Mouse (Mus musculus): ENCODE measurements around the gene Plxna2.

The Plxna2 gene

DNA sequence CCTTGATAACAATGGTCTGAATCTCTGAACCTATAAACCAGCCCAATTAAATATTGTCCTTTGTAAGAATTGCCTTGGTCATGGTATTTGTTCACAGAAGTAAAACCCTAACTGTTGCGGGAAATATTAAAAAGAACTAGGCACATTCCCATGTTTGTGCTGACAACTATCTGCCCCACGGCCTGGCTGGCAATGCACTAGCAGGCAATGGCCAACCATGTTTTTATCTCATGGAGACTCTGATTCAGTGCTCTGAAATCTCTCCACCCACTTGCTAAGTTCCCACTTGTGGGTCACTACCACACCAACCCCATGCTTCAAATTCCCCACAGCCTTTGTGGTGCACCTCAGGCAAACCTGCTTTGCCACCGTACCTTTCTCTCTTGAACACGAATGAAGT is 202.9 kb downstream of the Plxna2 start:
- no peak for DNase-seq (ENCODE audit: low spot score in 2 of 2)

DNA sequence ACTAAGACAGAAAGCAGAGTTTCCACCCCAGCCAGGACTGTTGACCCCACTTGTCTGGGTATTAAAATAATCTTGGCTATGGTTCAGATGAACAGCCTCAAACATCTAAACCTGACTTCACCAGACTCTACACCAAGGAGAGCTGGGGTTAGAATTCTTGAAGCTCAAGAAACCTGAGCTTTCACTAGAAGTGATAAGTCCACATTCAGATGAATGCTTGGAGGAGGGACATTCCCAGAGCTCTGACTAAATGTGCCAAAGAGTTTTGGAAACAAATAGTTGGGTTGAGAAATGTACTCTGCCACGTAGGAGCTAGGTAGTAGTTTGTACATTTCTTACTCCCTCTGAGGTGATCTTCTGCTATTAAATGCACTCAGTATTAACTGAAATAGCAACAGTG is 203.7 kb downstream of the Plxna2 start:
- DNase-seq (ENCODE audit: low spot score in 2 of 2) = no peak

DNA sequence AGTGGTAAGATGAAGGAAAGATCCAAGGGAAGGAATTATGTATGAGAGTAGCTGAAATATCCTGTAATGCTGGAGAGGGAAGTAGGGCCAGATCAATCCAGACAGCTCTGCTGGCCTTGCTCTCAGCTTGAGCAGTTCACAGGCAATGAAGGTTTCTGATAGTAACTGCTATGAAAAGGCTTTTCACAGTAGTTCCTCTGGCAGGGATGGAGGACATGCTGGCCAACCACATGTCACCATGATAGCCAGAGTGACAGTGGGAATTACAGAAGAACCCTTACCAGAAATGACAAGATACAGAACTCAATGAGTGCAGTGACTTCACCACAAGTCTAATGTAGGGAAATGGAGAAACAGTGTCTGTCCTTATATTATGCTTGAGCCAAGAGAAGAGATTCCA is 210.3 kb downstream of the Plxna2 start:
- no peak for DNase-seq (ENCODE audit: low spot score in 2 of 2)

DNA sequence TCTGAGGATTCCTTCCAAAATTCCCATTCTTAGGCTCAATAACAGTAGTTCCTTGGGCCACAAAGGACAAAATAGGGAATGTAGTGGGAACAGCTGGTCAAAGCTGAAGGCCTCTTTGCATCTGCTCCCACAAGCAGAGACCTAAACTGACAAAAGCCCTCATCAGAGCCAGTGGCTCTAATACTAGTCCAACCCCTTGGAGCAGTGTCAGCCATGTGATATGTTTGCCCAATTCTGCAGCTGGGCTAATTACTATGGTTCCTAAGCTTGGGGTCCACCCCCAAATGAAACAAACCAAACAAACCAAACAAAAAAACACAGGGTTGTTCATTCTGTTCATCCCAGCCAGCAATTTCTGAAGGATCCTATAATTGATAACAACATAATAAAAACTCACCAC is 217.2 kb downstream of the Plxna2 start:
- no peak for DNase-seq (ENCODE audit: low spot score in 2 of 2)

DNA sequence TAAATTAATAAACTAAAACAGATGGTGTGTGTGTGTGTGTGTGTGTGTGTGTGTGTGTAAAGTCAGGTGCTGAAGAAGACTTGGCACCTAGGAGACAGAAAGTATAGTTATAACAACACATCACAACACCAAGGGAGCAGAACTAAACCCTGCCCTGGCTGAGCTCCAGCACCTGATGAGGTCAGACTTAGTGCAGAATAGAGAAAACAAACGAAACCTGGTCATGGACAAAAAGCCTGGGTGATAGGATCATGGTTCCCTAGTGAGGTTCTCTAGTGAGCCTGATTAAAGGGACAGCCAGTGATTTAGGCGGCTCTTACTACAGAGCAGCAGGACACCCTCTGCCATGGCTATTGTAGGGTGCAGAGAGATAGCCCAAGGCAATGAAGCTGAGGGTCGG is 218.2 kb downstream of the Plxna2 start:
- DNase-seq (ENCODE audit: low spot score in 2 of 2) = no peak

DNA sequence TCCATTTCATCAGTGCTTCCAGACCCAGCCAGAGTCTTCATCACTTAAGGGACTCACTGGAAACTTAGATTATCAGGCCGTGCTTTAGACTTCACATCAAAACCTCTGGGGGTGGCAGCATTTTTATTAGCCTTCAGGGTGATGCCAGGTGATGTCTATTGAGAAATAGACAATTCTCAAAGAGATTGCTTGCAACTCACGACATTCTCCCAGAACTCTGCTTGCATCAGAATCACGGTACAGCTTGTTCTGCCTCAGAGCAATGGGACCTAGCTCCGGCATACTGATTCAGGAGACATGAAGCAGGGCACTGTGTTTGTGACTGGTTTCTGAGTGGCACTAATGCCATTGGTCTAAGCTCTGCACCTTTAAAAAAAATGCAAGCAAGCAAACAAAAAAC is 218.7 kb downstream of the Plxna2 start:
- no peak for DNase-seq (ENCODE audit: low spot score in 2 of 2)

DNA sequence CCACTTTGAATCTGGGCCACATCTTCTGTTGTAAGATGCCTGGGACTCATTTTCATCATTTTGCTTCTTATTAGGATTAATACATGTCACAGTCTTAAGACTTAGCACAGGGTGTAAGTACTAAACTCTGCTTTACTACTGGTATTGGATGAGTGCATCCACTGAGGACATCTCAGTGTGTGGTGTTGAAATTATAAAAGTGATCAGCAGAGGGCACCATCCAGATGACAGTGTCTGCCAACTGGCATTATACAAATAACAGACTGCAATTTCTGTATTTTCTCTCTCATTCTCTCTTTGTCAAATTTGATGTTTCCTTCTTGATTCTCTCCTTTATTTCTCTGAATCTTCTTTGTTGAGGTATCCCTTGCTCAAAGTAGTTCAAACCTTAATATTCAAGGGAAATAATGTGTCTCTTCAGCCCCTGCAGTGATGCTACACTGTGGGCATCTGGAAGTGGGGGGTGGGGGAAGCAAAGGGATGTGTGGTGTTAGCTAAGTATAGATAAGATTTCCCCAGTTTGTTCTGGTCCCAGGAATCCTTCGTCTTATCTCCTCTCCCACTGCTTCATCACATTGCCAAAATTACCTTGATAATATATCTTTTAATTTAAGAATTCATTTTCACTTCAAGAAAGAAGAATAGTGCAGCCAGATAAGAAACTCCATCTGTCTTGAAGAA is 221.4 kb downstream of the Plxna2 start:
- DNase-seq (ENCODE audit: low spot score in 2 of 2) = no peak

DNA sequence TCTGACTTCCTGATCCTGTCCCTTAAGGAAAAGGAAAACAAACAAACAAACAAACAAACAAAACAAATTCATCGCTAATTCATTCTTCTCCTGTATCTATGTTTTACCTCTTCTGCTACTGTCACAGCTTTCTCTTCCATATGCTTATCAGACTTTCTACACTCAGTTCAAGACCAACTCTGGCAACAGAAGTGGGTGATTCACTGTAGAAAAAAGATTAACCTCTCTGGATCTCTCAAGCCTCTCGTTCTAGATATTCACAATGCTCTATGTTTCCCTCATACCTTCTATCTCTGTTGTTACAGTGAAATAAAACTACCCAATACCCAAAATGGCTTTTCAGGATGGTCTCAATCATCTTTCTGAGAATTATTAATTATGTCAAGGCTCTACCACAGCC is 225.0 kb downstream of the Plxna2 start:
- no peak for DNase-seq (ENCODE audit: low spot score in 2 of 2)

DNA sequence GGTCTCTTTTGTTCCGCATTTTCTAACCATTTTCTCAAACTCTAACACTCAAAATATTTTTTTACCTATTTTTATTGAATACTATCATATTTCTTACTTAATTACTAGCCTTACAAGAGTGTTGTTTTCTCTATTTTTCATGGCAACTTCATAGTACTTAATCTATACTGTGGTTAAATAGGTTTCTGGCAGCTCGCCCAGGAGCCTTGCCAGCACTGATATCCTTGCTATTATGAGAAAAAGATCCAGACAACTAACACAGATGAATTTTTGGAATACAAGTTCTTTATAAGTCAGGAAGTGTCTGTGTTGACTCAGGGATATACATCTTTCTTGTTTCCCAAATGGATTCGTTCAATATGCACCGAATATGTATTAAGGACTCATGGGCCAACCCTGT is 229.0 kb downstream of the Plxna2 start:
- no peak for DNase-seq (ENCODE audit: low spot score in 2 of 2)

DNA sequence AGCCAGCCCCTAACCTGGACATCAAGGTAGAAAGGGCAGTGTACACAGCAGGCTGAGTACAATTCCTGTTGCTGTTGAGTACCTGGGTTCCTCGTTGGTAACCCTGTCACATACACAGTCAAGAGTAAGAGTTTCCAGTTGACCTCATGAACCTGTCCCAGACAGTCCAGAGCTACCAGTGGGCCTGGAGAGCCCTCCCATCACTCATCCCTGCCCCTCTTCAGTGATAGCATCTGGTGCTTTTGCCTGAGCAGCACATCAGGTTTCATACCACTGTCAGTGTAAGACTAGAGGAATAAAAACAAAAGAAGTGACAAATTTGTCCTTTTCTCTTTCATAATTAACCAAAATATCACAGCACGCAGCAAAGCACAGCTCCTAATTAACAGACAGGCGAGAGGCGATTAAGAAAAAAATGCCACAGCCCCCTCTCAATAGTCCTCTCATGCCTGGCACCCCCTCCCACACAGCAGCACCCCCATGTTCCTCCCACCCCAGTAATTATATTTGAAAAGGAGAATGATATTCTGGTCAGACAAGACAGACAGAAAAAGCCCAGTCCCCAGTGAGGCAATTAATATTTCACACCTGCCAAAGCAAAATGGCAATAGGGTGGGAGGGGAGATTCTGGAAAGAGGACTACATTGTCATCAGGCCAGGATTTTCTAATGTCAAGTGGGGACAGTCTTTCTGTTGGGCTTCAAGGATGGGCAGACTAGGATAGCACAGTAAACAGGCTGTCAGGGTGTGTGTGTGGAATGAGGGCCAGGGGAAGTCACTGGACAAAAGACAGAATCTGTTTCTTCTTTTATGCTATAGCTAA is 233.4 kb downstream of the Plxna2 start:
- DNase-seq (ENCODE audit: low spot score in 2 of 2) = no peak

DNA sequence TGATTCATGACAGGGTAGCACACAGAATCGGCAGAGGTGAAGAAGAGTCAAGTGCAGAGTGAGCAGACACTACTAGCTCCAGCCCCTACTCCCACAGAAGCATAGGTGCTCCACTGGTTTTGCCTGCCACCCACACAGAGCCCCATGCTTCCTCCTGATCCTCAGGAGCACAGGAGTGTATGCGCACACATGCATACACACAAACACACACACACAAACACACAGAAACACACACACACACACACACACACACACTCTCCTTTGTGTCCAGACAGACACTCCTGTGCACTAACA is 234.0 kb downstream of the Plxna2 start:
- no peak for DNase-seq (ENCODE audit: low spot score in 2 of 2)

Data from spleen, postnatal 4 days (tissue).